Mouse (Mus musculus): Measurements from ENCODE around the gene Ism2.
A peak's percentile ranks its signal among the peaks of the same experiment; 100 is the strongest.
"Not testable (repeated sequence)": the region's sequence is repeated elsewhere in the genome, so short reads cannot be mapped to it uniquely, and the experiment has no call there.

Gene Ism2

GRCm38 (mm10) chr12:87284726-87285125, 14.8 kb downstream of the Ism2 start:
- DNase-seq = no peak

- DNase-seq = no peak
Observed at GRCm38 (mm10) chr12:87284268-87284667, 15.2 kb downstream of the Ism2 start.

- no peak for DNase-seq
Observed at GRCm38 (mm10) chr12:87283706-87284105, 15.8 kb downstream of the Ism2 start.

- DNase-seq = no peak
Observed at GRCm38 (mm10) chr12:87282743-87283142, 16.8 kb downstream of the Ism2 start.

GRCm38 (mm10) chr12:87281766-87282165, 17.7 kb downstream of the Ism2 start:
- no peak for DNase-seq

- peak; percentile 7 to 47 for DNase-seq
Observed at GRCm38 (mm10) chr12:87279879-87280278, 19.6 kb downstream of the Ism2 start.

- DNase-seq = peak in 1 of 2 experiments; percentile 9
Observed at GRCm38 (mm10) chr12:87279350-87279749, 20.2 kb downstream of the Ism2 start.

- no peak for DNase-seq
Observed at GRCm38 (mm10) chr12:87278118-87278730, 21.3 kb downstream of the Ism2 start.

GRCm38 (mm10) chr12:87277251-87277650, 22.3 kb downstream of the Ism2 start:
- DNase-seq = not testable (repeated sequence)

GRCm38 (mm10) chr12:87274853-87275831, 24.4 kb downstream of the Ism2 start:
- DNase-seq = no peak

GRCm38 (mm10) chr12:87267682-87268081, 31.8 kb downstream of the Ism2 start:
- peak; percentile 29 to 61 for DNase-seq

GRCm38 (mm10) chr12:87266827-87267603, 32.5 kb downstream of the Ism2 start:
- DNase-seq = no peak

- DNase-seq = peak; percentile 86 to 96
Observed at GRCm38 (mm10) chr12:87266108-87266826, 33.2 kb downstream of the Ism2 start, which contains the start of the genes Vipas39 and Ahsa1. TSS of gene Vipas39 (minus strand) at chr12:87266256. TSS of gene Ahsa1 (plus strand) at chr12:87266479.

- no peak for DNase-seq
Observed at GRCm38 (mm10) chr12:87265444-87265843, 34.1 kb downstream of the Ism2 start.

- no peak for DNase-seq
Observed at GRCm38 (mm10) chr12:87260562-87260961, 38.9 kb downstream of the Ism2 start.

GRCm38 (mm10) chr12:87256629-87257028, 42.9 kb downstream of the Ism2 start:
- no peak for DNase-seq

- DNase-seq = no peak
Observed at GRCm38 (mm10) chr12:87253878-87254277, 45.6 kb downstream of the Ism2 start.

- DNase-seq = no peak
Observed at GRCm38 (mm10) chr12:87250161-87250560, 49.3 kb downstream of the Ism2 start.

GRCm38 (mm10) chr12:87238632-87239031, 60.9 kb downstream of the Ism2 start, which contains the start of gene Noxred1:
TSS of gene Noxred1 (minus strand) at chr12:87238732.
- no peak for DNase-seq

- DNase-seq = no peak
Observed at GRCm38 (mm10) chr12:87236882-87237483, 62.5 kb downstream of the Ism2 start.

- no peak for DNase-seq
Observed at GRCm38 (mm10) chr12:87230379-87230895, 69.1 kb downstream of the Ism2 start.

All from kidney, postnatal 36 days (tissue).